Mouse (Mus musculus) limb, embryonic 15.5 days (tissue): ENCODE measurements around the gene Prima1. TPM values are rescaled to one million over a fixed set of nuclear protein-coding genes. Genes with fewer than 3 reads are reported as not detected.
A peak's percentile ranks its signal among the peaks of the same experiment; 100 is the strongest.

Source experiments
- ATAC-seq: fragments of 200-750 bp; cut with Nextera tagmentation; 2 replicates; pipeline ENCODE4 v1.8.0; 2017; ENCODE audit warnings: low read depth, moderate TSS enrichment; ENCODE audit not compliant: insufficient number of reproducible peaks, low FRiP score, low TSS enrichment
- H3K27ac ChIP-seq: fragments of 300-500 bp; sonication (generic); 2 replicates; pipeline ENCODE4 v1.5.1; 2015; ENCODE audit warnings: moderate library complexity, mild to moderate bottlenecking, inconsistent platforms
- H3K27me3 ChIP-seq: fragments of 300-500 bp; sonication (generic); 2 replicates; pipeline ENCODE4 v1.6.1; 2015; ENCODE audit warnings: inconsistent platforms
- H3K36me3 ChIP-seq: fragments of 300-500 bp; sonication (generic); 2 replicates; pipeline ENCODE4 v1.6.1; 2015; ENCODE audit warnings: inconsistent platforms
- H3K4me1 ChIP-seq: fragments of 300-500 bp; sonication (generic); 2 replicates; pipeline ENCODE4 v1.6.1; 2015; ENCODE audit warnings: inconsistent platforms
- H3K4me2 ChIP-seq: fragments of 300-500 bp; sonication (generic); 2 replicates; pipeline ENCODE4 v1.6.1; 2015; ENCODE audit warnings: mild to moderate bottlenecking, inconsistent platforms
- H3K4me3 ChIP-seq: fragments of 300-500 bp; sonication (generic); 2 replicates; pipeline ENCODE4 v1.5.1; 2015; ENCODE audit warnings: mild to moderate bottlenecking, inconsistent platforms
- H3K9ac ChIP-seq: fragments of 300-500 bp; sonication (generic); 2 replicates; pipeline ENCODE4 v1.6.1; 2015; ENCODE audit warnings: inconsistent platforms
- H3K9me3 ChIP-seq: fragments of 300-500 bp; sonication (generic); 2 replicates; pipeline ENCODE4 v1.6.1; 2016; ENCODE audit warnings: inconsistent platforms
- WGBS: fragments of 180-500 bp; shearing (Covaris S2); methylation state at CpG from one replicate; pipeline ENCODE4 v1.1.7; 2015; 5-methylcytosine and 5-hydroxymethylcytosine counted together
- polyA plus RNA-seq: library from polyadenylated mRNA; unstranded; fragments of >200 nt; fragmentation: Nextera tagmentation; extraction: Ambion mirVana; gene quantifications from 2 replicates; pipeline ENCODE4 v1.2.1, GENCODE M21; 2015

The Prima1 gene
- polyA plus RNA-seq, result 0.22 and 0.40 TPM in 2 replicates

- H3K9ac ChIP-seq, result peak within 1 kb of the TSS; percentile 64
- H3K4me1 ChIP-seq, result peaks cover 13% of the 10 kb centered on the region
- ATAC-seq, result peak; percentile 71
- peaks cover 41% of the 10 kb centered on the region for H3K27me3 ChIP-seq
- peak within 1 kb of the TSS; percentile 80 for H3K27ac ChIP-seq
- WGBS, result under 1% methylated on average over 54 of the region's 54 CpGs
- peak within 1 kb of the TSS; percentile 94 for H3K4me2 ChIP-seq
- peak within 1 kb of the TSS; percentile 74 for H3K4me3 ChIP-seq
- H3K9me3 ChIP-seq, result no peaks in the 10 kb centered on the region
- H3K36me3 ChIP-seq, result no peaks in the 10 kb centered on the region
Observed at GRCm38 (mm10) chr12:103242083-103242581, at the start of gene Prima1. Prima1 (minus strand) TSS chr12:103242150.

- WGBS, result 45% methylated on average over 4 of the region's 4 CpGs
- ATAC-seq, result no peak
Observed at GRCm38 (mm10) chr12:103287276-103287675, 45.3 kb upstream of the Prima1 start.

GRCm38 (mm10) chr12:103283411-103283810 lies 41.5 kb upstream of the Prima1 start:
- no peak overlapping the region for H3K4me2 ChIP-seq
- 82% methylated on average over 3 of the region's 3 CpGs for WGBS
- H3K4me3 ChIP-seq, result no peak overlapping the region
- no peak overlapping the region for H3K9ac ChIP-seq
- H3K36me3 ChIP-seq, result no peaks in the 10 kb centered on the region
- no peaks in the 10 kb centered on the region; the same call in 1 of the 2 replicates for H3K4me1 ChIP-seq
- H3K27me3 ChIP-seq, result no peaks in the 10 kb centered on the region
- no peaks in the 10 kb centered on the region for H3K9me3 ChIP-seq
- ATAC-seq, result no peak
- H3K27ac ChIP-seq, result no peak overlapping the region

More at GRCm38 (mm10) chr12:103287276-103287675, 45.3 kb upstream of the Prima1 start:
- Histone ChIP-seq H3K9me3 (no peaks in the 10 kb centered on the region), H3K4me3 (no peak overlapping the region), H3K36me3 (no peaks in the 10 kb centered on the region), H3K4me2 (no peak overlapping the region), H3K9ac (no peak overlapping the region), H3K27me3 (no peaks in the 10 kb centered on the region), H3K4me1 (no peaks in the 10 kb centered on the region), H3K27ac (no peak overlapping the region)

GRCm38 (mm10) chr12:103282936-103283335 lies 41.0 kb upstream of the Prima1 start:
- Histone ChIP-seq H3K4me1 (no peaks in the 10 kb centered on the region; the same call in 1 of the 2 replicates), H3K9me3 (no peaks in the 10 kb centered on the region), H3K27ac (no peak overlapping the region), H3K4me3 (no peak overlapping the region), H3K36me3 (no peaks in the 10 kb centered on the region), H3K27me3 (no peaks in the 10 kb centered on the region), H3K9ac (no peak overlapping the region), H3K4me2 (no peak overlapping the region)
- 77% methylated on average over 6 of the region's 6 CpGs for WGBS
- no peak for ATAC-seq

GRCm38 (mm10) chr12:103281912-103282311 lies 40.0 kb upstream of the Prima1 start:
- no peak for ATAC-seq
- Histone ChIP-seq H3K27me3 (no peaks in the 10 kb centered on the region), H3K9ac (no peak overlapping the region), H3K4me1 (no peaks in the 10 kb centered on the region; the same call in 1 of the 2 replicates), H3K27ac (no peak overlapping the region), H3K36me3 (no peaks in the 10 kb centered on the region), H3K4me2 (no peak overlapping the region), H3K9me3 (no peaks in the 10 kb centered on the region), H3K4me3 (no peak overlapping the region)
- WGBS, result 31% methylated on average over 4 of the region's 4 CpGs

GRCm38 (mm10) chr12:103281491-103281890 lies 39.5 kb upstream of the Prima1 start:
- ATAC-seq, result no peak
- Histone ChIP-seq H3K4me1 (no peaks in the 10 kb centered on the region; the same call in 1 of the 2 replicates), H3K4me2 (no peak overlapping the region), H3K9ac (no peak overlapping the region), H3K27me3 (no peaks in the 10 kb centered on the region), H3K27ac (no peak overlapping the region), H3K9me3 (no peaks in the 10 kb centered on the region), H3K36me3 (no peaks in the 10 kb centered on the region), H3K4me3 (no peak overlapping the region)
- WGBS, result 24% methylated on average over 2 of the region's 2 CpGs

- Histone ChIP-seq H3K27ac (no peak overlapping the region), H3K4me1 (no peaks in the 10 kb centered on the region), H3K27me3 (no peaks in the 10 kb centered on the region), H3K9ac (no peak overlapping the region), H3K4me2 (no peak overlapping the region), H3K4me3 (no peak overlapping the region), H3K9me3 (no peaks in the 10 kb centered on the region), H3K36me3 (no peaks in the 10 kb centered on the region)
- WGBS, result 68% methylated on average over 4 of the region's 4 CpGs
- ATAC-seq, result no peak
Observed at GRCm38 (mm10) chr12:103276422-103276821, 34.5 kb upstream of the Prima1 start.

GRCm38 (mm10) chr12:103273732-103274131 lies 31.8 kb upstream of the Prima1 start:
- H3K9me3 ChIP-seq, result no peaks in the 10 kb centered on the region
- no peak for ATAC-seq
- no peak overlapping the region for H3K4me2 ChIP-seq
- no peak overlapping the region for H3K27ac ChIP-seq
- no peak overlapping the region for H3K9ac ChIP-seq
- no peaks in the 10 kb centered on the region for H3K4me1 ChIP-seq
- H3K36me3 ChIP-seq, result no peaks in the 10 kb centered on the region
- no peaks in the 10 kb centered on the region for H3K27me3 ChIP-seq
- 84% methylated on average over 2 of the region's 2 CpGs for WGBS
- H3K4me3 ChIP-seq, result no peak overlapping the region

- Histone ChIP-seq H3K4me2 (no peak overlapping the region), H3K4me1 (no peaks in the 10 kb centered on the region), H3K4me3 (no peak overlapping the region), H3K9me3 (no peaks in the 10 kb centered on the region), H3K9ac (no peak overlapping the region), H3K27me3 (no peaks in the 10 kb centered on the region), H3K27ac (no peak overlapping the region), H3K36me3 (no peaks in the 10 kb centered on the region)
- WGBS, result 52% methylated on average over 6 of the region's 6 CpGs
- no peak for ATAC-seq
Observed at GRCm38 (mm10) chr12:103273051-103273450, 31.1 kb upstream of the Prima1 start.

- no peaks in the 10 kb centered on the region for H3K36me3 ChIP-seq
- no peaks in the 10 kb centered on the region for H3K27me3 ChIP-seq
- no peak overlapping the region for H3K9ac ChIP-seq
- no peak overlapping the region for H3K4me3 ChIP-seq
- no peaks in the 10 kb centered on the region for H3K4me1 ChIP-seq
- ATAC-seq, result no peak
- 85% methylated on average over 3 of the region's 3 CpGs for WGBS
- no peak overlapping the region for H3K27ac ChIP-seq
- no peak overlapping the region for H3K4me2 ChIP-seq
- H3K9me3 ChIP-seq, result no peaks in the 10 kb centered on the region
Observed at GRCm38 (mm10) chr12:103272176-103272575, 30.2 kb upstream of the Prima1 start.

GRCm38 (mm10) chr12:103266605-103267004 lies 24.7 kb upstream of the Prima1 start:
- no peaks in the 10 kb centered on the region for H3K27me3 ChIP-seq
- no peak for ATAC-seq
- H3K9ac ChIP-seq, result no peak overlapping the region
- H3K9me3 ChIP-seq, result no peaks in the 10 kb centered on the region
- no peak overlapping the region for H3K4me3 ChIP-seq
- no peaks in the 10 kb centered on the region for H3K36me3 ChIP-seq
- H3K27ac ChIP-seq, result no peak overlapping the region
- WGBS, result 41% methylated on average over 3 of the region's 3 CpGs
- no peaks in the 10 kb centered on the region for H3K4me1 ChIP-seq
- no peak overlapping the region for H3K4me2 ChIP-seq

- Histone ChIP-seq H3K4me2 (no peak overlapping the region), H3K27ac (no peak overlapping the region), H3K4me3 (no peak overlapping the region), H3K27me3 (no peaks in the 10 kb centered on the region), H3K36me3 (no peaks in the 10 kb centered on the region), H3K4me1 (no peaks in the 10 kb centered on the region), H3K9me3 (no peaks in the 10 kb centered on the region), H3K9ac (no peak overlapping the region)
- ATAC-seq, result no peak
- 37% methylated on average over 13 of the region's 13 CpGs for WGBS
Observed at GRCm38 (mm10) chr12:103262017-103262865, 20.3 kb upstream of the Prima1 start.
